Mouse (Mus musculus): ENCODE data around the gene Slc10a1. TPM values are rescaled to one million over a fixed set of nuclear protein-coding genes. Genes with fewer than 3 reads are reported as not detected.

Gene Slc10a1
- total and polyA plus RNA-seq, 3 experiments = 0.13 to 0.20 TPM; not detected in 1

GRCm38 (mm10) chr12:80931402-80932140 lies 36.9 kb downstream of the Slc10a1 start:
- H3K27ac ChIP-seq (ENCODE audit: insufficient read depth, low read depth) = no peak overlapping the region
- no peak for TF ChIP-seq JUN (IDR thresholded peaks at IDR 0.05; ENCODE audit: insufficient read depth, low read depth, low read length)
- TF ChIP-seq JUND (conservative IDR thresholded peaks at IDR 0.05; ENCODE audit: low read depth, low read length) = no peak
- no peak for TF ChIP-seq CTCF (conservative IDR thresholded peaks at IDR 0.05 in 1 of 2, IDR thresholded peaks at IDR 0.05 in 1 of 2; ENCODE audit: low read depth in 2 of 2, low read length in 2 of 2)
- no peak for TF ChIP-seq RCOR1 (conservative IDR thresholded peaks at IDR 0.05; ENCODE audit: low read depth, low read length)
- no peak for TF ChIP-seq USF1 (IDR thresholded peaks at IDR 0.05; ENCODE audit: low read depth, low read length)
- TF ChIP-seq MYC (IDR thresholded peaks at IDR 0.05; ENCODE audit: low read depth, low read length) = no peak
- TF ChIP-seq GABPA (IDR thresholded peaks at IDR 0.05; ENCODE audit: insufficient replicate concordance, low read depth, low read length) = no peak
- TF ChIP-seq USF2 (conservative IDR thresholded peaks at IDR 0.05; ENCODE audit: low read depth, low read length) = no peak
- TF ChIP-seq EP300 (IDR thresholded peaks at IDR 0.05; ENCODE audit: low read length) = no peak
- no peak for TF ChIP-seq UBTF (IDR thresholded peaks at IDR 0.05; ENCODE audit: low read depth, low read length)
- no peak for DNase-seq (ENCODE audit: extremely low read depth)
- no peaks in the 10 kb centered on the region for H3K4me1 ChIP-seq (ENCODE audit: control insufficient read depth in 1 of 2, insufficient read depth in 2 of 2)
- no peaks in the 10 kb centered on the region for H3K36me3 ChIP-seq (replicated peaks in 1 of 2; ENCODE audit: control insufficient read depth in 1 of 2, insufficient read depth in 1 of 2, low read length in 1 of 2)
- no peak overlapping the region for H3K4me3 ChIP-seq (replicated peaks in 1 of 3; ENCODE audit: low read depth in 2 of 3, low read length in 2 of 3, poor library complexity in 1 of 3)
- no peak overlapping the region for H3K9ac ChIP-seq (ENCODE audit: insufficient read depth, low read depth)
- H3K4me2 ChIP-seq (ENCODE audit: insufficient read depth, low read depth, poor library complexity, severe bottlenecking) = no peak overlapping the region
- no peaks in the 10 kb centered on the region for H3K27me3 ChIP-seq (replicated peaks)
- dilution Hi-C loops (cut with MboI; ENCODE audit: extremely low pct_ligation_motif_present, extremely low pct_unique_long_range_greater_than_20kb, low sequenced_read_pairs) = no loop called here
- H3K79me2 ChIP-seq (replicated peaks; ENCODE audit: control insufficient read depth, extremely low read depth, insufficient read depth, poor library complexity, severe bottlenecking) = no peaks in the 10 kb centered on the region
- no peaks in the 10 kb centered on the region for H3K9me3 ChIP-seq (replicated peaks; ENCODE audit: low read length)
- in situ Hi-C loops (cut with MboI; ENCODE audit: low pct_ligation_motif_present, low pct_unique_long_range_greater_than_20kb, low sequenced_read_pairs) = no loop called here

- Histone ChIP-seq H3K4me1 (ENCODE audit: control insufficient read depth in 1 of 2, insufficient read depth in 2 of 2) (no peaks in the 10 kb centered on the region), H3K9ac (ENCODE audit: insufficient read depth, low read depth) (no peak overlapping the region), H3K27me3 (replicated peaks) (no peaks in the 10 kb centered on the region), H3K4me2 (ENCODE audit: insufficient read depth, low read depth, poor library complexity, severe bottlenecking) (no peak overlapping the region), H3K79me2 (replicated peaks; ENCODE audit: control insufficient read depth, extremely low read depth, insufficient read depth, poor library complexity, severe bottlenecking) (no peaks in the 10 kb centered on the region), H3K9me3 (replicated peaks; ENCODE audit: low read length) (no peaks in the 10 kb centered on the region), H3K4me3 (replicated peaks in 1 of 3; ENCODE audit: low read depth in 2 of 3, low read length in 2 of 3, poor library complexity in 1 of 3) (no peak overlapping the region), H3K27ac (ENCODE audit: insufficient read depth, low read depth) (no peak overlapping the region), H3K36me3 (replicated peaks in 1 of 2; ENCODE audit: control insufficient read depth in 1 of 2, insufficient read depth in 1 of 2, low read length in 1 of 2) (no peaks in the 10 kb centered on the region)
- dilution Hi-C loops (cut with MboI; ENCODE audit: extremely low pct_ligation_motif_present, extremely low pct_unique_long_range_greater_than_20kb, low sequenced_read_pairs) = no loop called here
- DNase-seq (ENCODE audit: extremely low read depth) = no peak
- TF ChIP-seq NELFE (IDR thresholded peaks at IDR 0.05; ENCODE audit: low read depth, low read length) (no peak), ETS1 (conservative IDR thresholded peaks at IDR 0.05; ENCODE audit: low read depth, low read length) (no peak), E2F4 (IDR thresholded peaks at IDR 0.05; ENCODE audit: insufficient replicate concordance, low read depth, low read length) (no peak), CTCF (conservative IDR thresholded peaks at IDR 0.05 in 1 of 2, IDR thresholded peaks at IDR 0.05 in 1 of 2; ENCODE audit: low read depth in 2 of 2, low read length in 2 of 2) (no peak), NRF1 (IDR thresholded peaks at IDR 0.05; ENCODE audit: low read depth, low read length) (no peak), RCOR1 (conservative IDR thresholded peaks at IDR 0.05; ENCODE audit: low read depth, low read length) (no peak)
- in situ Hi-C loops (cut with MboI; ENCODE audit: low pct_ligation_motif_present, low pct_unique_long_range_greater_than_20kb, low sequenced_read_pairs) = no loop called here
These were observed 38.4 kb downstream of the Slc10a1 start for GRCm38 (mm10) chr12:80930141-80930540.
